Mouse (Mus musculus) forebrain, embryonic 12.5 days (tissue): Measurements from ENCODE around the gene Crybb1. TPM values are rescaled to one million over a fixed set of nuclear protein-coding genes. Genes with fewer than 3 reads are reported as not detected.

ENCODE experiments used
- ATAC-seq: fragments of 200-750 bp; cut with Nextera tagmentation; 2 replicates; pipeline ENCODE4 v1.8.0; 2017; ENCODE audit warnings: moderate TSS enrichment; ENCODE audit not compliant: low FRiP score
- H3K27ac ChIP-seq: fragments of 300-500 bp; sonication (generic); 2 replicates; pipeline ENCODE4 v1.5.1; 2016; ENCODE audit warnings: mild to moderate bottlenecking
- H3K27me3 ChIP-seq: fragments of 300-500 bp; sonication (generic); 2 replicates; pipeline ENCODE4 v1.6.1; 2016; ENCODE audit warnings: mild to moderate bottlenecking
- H3K36me3 ChIP-seq: fragments of 300-500 bp; sonication (generic); replicated peaks from 2 replicates; pipeline ENCODE4 v1.6.1; 2016; ENCODE audit warnings: mild to moderate bottlenecking
- H3K4me1 ChIP-seq: fragments of 300-500 bp; sonication (generic); 2 replicates; pipeline ENCODE4 v1.6.1; 2016
- H3K4me2 ChIP-seq: fragments of 300-500 bp; sonication (generic); 2 replicates; pipeline ENCODE4 v1.6.1; 2016; ENCODE audit warnings: mild to moderate bottlenecking, moderate library complexity
- H3K4me3 ChIP-seq: fragments of 300-500 bp; sonication (generic); replicated peaks from 2 replicates; pipeline ENCODE4 v1.5.1; 2016; ENCODE audit warnings: mild to moderate bottlenecking
- H3K9ac ChIP-seq: fragments of 300-500 bp; sonication (generic); 2 replicates; pipeline ENCODE4 v1.6.1; 2016; ENCODE audit warnings: mild to moderate bottlenecking
- H3K9me3 ChIP-seq: fragments of 300-500 bp; sonication (generic); 2 replicates; pipeline ENCODE4 v1.6.1; 2016
- WGBS: fragments of 180-500 bp; shearing (Covaris S2); methylation state at CpG from one replicate; pipeline ENCODE4 v1.1.7; 2016; 5-methylcytosine and 5-hydroxymethylcytosine counted together
- polyA plus RNA-seq: library from polyadenylated mRNA; unstranded; fragments of >200 nt; fragmentation: Nextera tagmentation; extraction: Ambion mirVana; gene quantifications from 2 replicates; pipeline ENCODE4 v1.2.1, GENCODE M21; 2016

Crybb1 gene
- polyA plus RNA-seq, 1 experiment from 2014 or later, result 1.3 TPM

GRCm38 (mm10) chr5:112275021-112275804 is 19.6 kb downstream of the Crybb1 start:
- peak overlapping the region; percentile 76; the same call in 1 of the 2 replicates for H3K4me3 ChIP-seq
- H3K4me1 ChIP-seq, result peaks cover 52% of the 10 kb centered on the region
- no peak overlapping the region for H3K9ac ChIP-seq
- ATAC-seq, result no peak
- H3K4me2 ChIP-seq, result peak overlapping the region; percentile 88
- H3K36me3 ChIP-seq, result no peaks in the 10 kb centered on the region
- no peaks in the 10 kb centered on the region for H3K9me3 ChIP-seq
- WGBS, result 67% methylated on average over 4 of the region's 4 CpGs
- H3K27ac ChIP-seq, result no peak overlapping the region
- peaks cover 7% of the 10 kb centered on the region; the same call in 1 of the 2 replicates for H3K27me3 ChIP-seq

- Histone ChIP-seq H3K36me3 (no peaks in the 10 kb centered on the region), H3K4me1 (peaks cover 51% of the 10 kb centered on the region), H3K27ac (peak within 1 kb of the TSS; percentile 71), H3K4me3 (peak within 1 kb of the TSS; percentile 76), H3K9ac (peak within 1 kb of the TSS; percentile 77), H3K27me3 (peaks cover 7% of the 10 kb centered on the region; the same call in 1 of the 2 replicates), H3K4me2 (peak within 1 kb of the TSS; percentile 88), H3K9me3 (no peaks in the 10 kb centered on the region)
- ATAC-seq, result peak; percentile 96
- under 1% methylated on average over 49 of the region's 62 CpGs for WGBS
These were observed 20.8 kb downstream of the Crybb1 start, which contains the start of gene Tpst2 for GRCm38 (mm10) chr5:112276267-112276873. Tpst2 (plus strand) TSS chr5:112276691.

GRCm38 (mm10) chr5:112276907-112277348 is 21.3 kb downstream of the Crybb1 start:
- Histone ChIP-seq H3K4me3 (peak overlapping the region; percentile 76), H3K27ac (peak overlapping the region; percentile 50; the same call in 1 of the 2 replicates), H3K27me3 (peaks cover 7% of the 10 kb centered on the region; the same call in 1 of the 2 replicates), H3K4me1 (peaks cover 53% of the 10 kb centered on the region), H3K9ac (peak overlapping the region; percentile 77), H3K9me3 (no peaks in the 10 kb centered on the region), H3K4me2 (peak overlapping the region; percentile 88), H3K36me3 (no peaks in the 10 kb centered on the region)
- peak; percentile 24 for ATAC-seq
- under 1% methylated on average over 24 of the region's 24 CpGs for WGBS

GRCm38 (mm10) chr5:112277906-112278470 is 22.4 kb downstream of the Crybb1 start:
- H3K36me3 ChIP-seq, result no peaks in the 10 kb centered on the region

GRCm38 (mm10) chr5:112279181-112280021 is 23.8 kb downstream of the Crybb1 start:
- no peak overlapping the region for H3K9ac ChIP-seq
- no peak for ATAC-seq
- peak overlapping the region; percentile 11; the same call in 1 of the 2 replicates for H3K4me2 ChIP-seq
- no peaks in the 10 kb centered on the region for H3K36me3 ChIP-seq
- H3K4me3 ChIP-seq, result no peak overlapping the region
- H3K27ac ChIP-seq, result no peak overlapping the region
- peaks cover 6% of the 10 kb centered on the region; the same call in 1 of the 2 replicates for H3K27me3 ChIP-seq
- peaks cover 55% of the 10 kb centered on the region for H3K4me1 ChIP-seq
- H3K9me3 ChIP-seq, result no peaks in the 10 kb centered on the region
- 94% methylated on average over 17 of the region's 17 CpGs for WGBS

More at GRCm38 (mm10) chr5:112277906-112278470, 22.4 kb downstream of the Crybb1 start:
- H3K27me3 ChIP-seq, result peaks cover 7% of the 10 kb centered on the region; the same call in 1 of the 2 replicates
- ATAC-seq, result no peak
- H3K9ac ChIP-seq, result no peak overlapping the region
- peak overlapping the region; percentile 88; the same call in 1 of the 2 replicates for H3K4me2 ChIP-seq
- H3K9me3 ChIP-seq, result no peaks in the 10 kb centered on the region
- H3K4me1 ChIP-seq, result peaks cover 55% of the 10 kb centered on the region
- H3K4me3 ChIP-seq, result no peak overlapping the region
- WGBS, result 90% methylated on average over 11 of the region's 11 CpGs
- no peak overlapping the region for H3K27ac ChIP-seq

GRCm38 (mm10) chr5:112280151-112280550 is 24.5 kb downstream of the Crybb1 start:
- Histone ChIP-seq H3K9me3 (no peaks in the 10 kb centered on the region), H3K36me3 (no peaks in the 10 kb centered on the region), H3K9ac (no peak overlapping the region), H3K27ac (no peak overlapping the region), H3K4me2 (0 out of 2 replicates have a peak overlapping the region, but pooled peaks have one; percentile 11), H3K27me3 (no peaks in the 10 kb centered on the region), H3K4me3 (no peak overlapping the region), H3K4me1 (peaks cover 55% of the 10 kb centered on the region)
- ATAC-seq, result no peak
- 84% methylated on average over 7 of the region's 7 CpGs for whole genome bisulfite sequencing

GRCm38 (mm10) chr5:112280863-112281660 is 25.4 kb downstream of the Crybb1 start:
- H3K27me3 ChIP-seq, result no peaks in the 10 kb centered on the region
- H3K4me1 ChIP-seq, result peaks cover 49% of the 10 kb centered on the region
- H3K4me3 ChIP-seq, result no peak overlapping the region
- WGBS, result 54% methylated on average over 15 of the region's 15 CpGs
- H3K9ac ChIP-seq, result no peak overlapping the region
- ATAC-seq, result no peak
- H3K4me2 ChIP-seq, result no peak overlapping the region
- no peaks in the 10 kb centered on the region for H3K36me3 ChIP-seq
- H3K27ac ChIP-seq, result peak overlapping the region; percentile 25; the same call in 1 of the 2 replicates
- no peaks in the 10 kb centered on the region for H3K9me3 ChIP-seq

GRCm38 (mm10) chr5:112281676-112282075 is 26.1 kb downstream of the Crybb1 start:
- Histone ChIP-seq H3K36me3 (no peaks in the 10 kb centered on the region), H3K27ac (peak overlapping the region; percentile 25; the same call in 1 of the 2 replicates), H3K4me2 (no peak overlapping the region), H3K9me3 (no peaks in the 10 kb centered on the region), H3K27me3 (no peaks in the 10 kb centered on the region), H3K4me1 (peaks cover 49% of the 10 kb centered on the region), H3K4me3 (no peak overlapping the region), H3K9ac (no peak overlapping the region)
- WGBS, result 83% methylated on average over 4 of the region's 4 CpGs
- no peak for ATAC-seq

- Histone ChIP-seq H3K4me3 (no peak overlapping the region), H3K27ac (no peak overlapping the region)
- 71% methylated on average over 6 of the region's 6 CpGs for WGBS
These were observed 26.6 kb downstream of the Crybb1 start for GRCm38 (mm10) chr5:112282123-112282779.

GRCm38 (mm10) chr5:112282780-112283482 is 27.3 kb downstream of the Crybb1 start:
- H3K9me3 ChIP-seq, result no peaks in the 10 kb centered on the region
- H3K36me3 ChIP-seq, result no peaks in the 10 kb centered on the region
- H3K9ac ChIP-seq, result no peak overlapping the region
- H3K4me2 ChIP-seq, result no peak overlapping the region
- H3K27me3 ChIP-seq, result no peaks in the 10 kb centered on the region
- WGBS, result 73% methylated on average over 9 of the region's 9 CpGs
- ATAC-seq, result no peak
- H3K27ac ChIP-seq, result peak overlapping the region; percentile 31; the same call in 1 of the 2 replicates
- no peak overlapping the region for H3K4me3 ChIP-seq
- H3K4me1 ChIP-seq, result peaks cover 38% of the 10 kb centered on the region

More at GRCm38 (mm10) chr5:112282123-112282779, 26.6 kb downstream of the Crybb1 start:
- H3K36me3 ChIP-seq, result no peaks in the 10 kb centered on the region
- no peaks in the 10 kb centered on the region for H3K9me3 ChIP-seq
- no peaks in the 10 kb centered on the region for H3K27me3 ChIP-seq
- no peak for ATAC-seq
- H3K4me2 ChIP-seq, result no peak overlapping the region
- H3K9ac ChIP-seq, result no peak overlapping the region
- H3K4me1 ChIP-seq, result peaks cover 45% of the 10 kb centered on the region
